Mouse (Mus musculus) cortical plate, adult 2 months (tissue): ENCODE data around the gene Pced1b.

Experiments
- CTCF ChIP-seq: fragments of 200-500 bp; IDR thresholded peaks from 2 replicates; pipeline ENCODE4 v1.5.1; 2011; ENCODE audit warnings: mild to moderate bottlenecking, control low read depth, low read length; ENCODE audit not compliant: insufficient read depth; ENCODE audit errors: extremely low read depth
- POLR2A ChIP-seq: fragments of 200-500 bp; IDR thresholded peaks from 2 replicates; pipeline ENCODE4 v1.6.1; 2011; ENCODE audit warnings: mild to moderate bottlenecking, low read length, control low read depth; ENCODE audit not compliant: insufficient read depth; ENCODE audit errors: extremely low read depth

GRCm38 (mm10) chr15:97346897-97347296 is 100.0 kb downstream of the Pced1b start:
- no peak for TF ChIP-seq CTCF
- TF ChIP-seq POLR2A: no peak
